Mouse (Mus musculus): ENCODE data around the gene Dok5.

- TF ChIP-seq CTCF (IDR thresholded peaks at IDR 0.05; ENCODE audit: low read depth) (no peak), EP300 (optimal IDR thresholded peaks at IDR 0.05) (no peak)
Observed at GRCm38 (mm10) chr2:170903029-170903306, 171.4 kb downstream of the Dok5 start.
